Mouse (Mus musculus): Measurements from ENCODE around the gene Jup.

Jup gene

DNA sequence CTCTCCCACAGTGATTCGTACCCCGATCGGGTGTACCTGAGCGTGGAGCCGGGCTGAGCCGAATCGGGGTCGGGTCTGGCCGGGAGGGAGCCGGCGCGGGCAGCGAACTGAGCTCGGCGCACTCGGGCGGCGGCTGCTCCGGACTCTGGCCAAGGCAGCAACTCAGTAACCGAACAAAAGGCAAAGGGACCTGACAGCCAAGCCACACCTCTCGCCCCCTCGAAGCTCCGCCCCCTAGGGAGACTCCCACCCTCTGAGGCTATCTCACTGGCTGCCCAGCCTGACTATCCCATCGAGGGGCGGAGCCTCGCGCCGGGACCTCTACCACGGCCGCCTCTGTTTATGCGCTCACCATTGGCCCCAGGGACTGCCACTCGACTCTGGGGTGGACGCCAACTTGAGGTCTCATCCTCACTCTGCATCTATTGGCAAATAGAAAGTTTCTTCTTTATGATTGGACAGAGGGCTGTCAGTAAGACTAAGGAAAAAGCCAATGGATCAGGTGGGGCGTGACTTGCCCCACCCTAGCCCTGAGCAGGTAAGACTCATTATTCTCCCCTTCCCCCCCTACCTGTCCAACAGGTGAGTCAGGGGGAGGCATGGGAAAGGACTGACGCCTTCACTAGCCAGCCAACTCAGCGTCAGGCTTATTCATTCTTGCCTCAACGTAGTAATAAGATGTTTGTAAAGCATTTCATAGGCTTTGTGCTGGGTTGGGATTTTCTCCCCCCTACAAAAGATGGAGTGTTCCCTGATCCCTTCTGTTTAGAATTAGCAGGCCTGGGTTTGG lies at the start of gene Jup:
Jup (minus strand) TSS at position 164 of the 790 bp plus-strand sequence.
- DNase-seq (ENCODE audit: low spot score in 2 of 2), result peak; percentile 94 to 95

DNA sequence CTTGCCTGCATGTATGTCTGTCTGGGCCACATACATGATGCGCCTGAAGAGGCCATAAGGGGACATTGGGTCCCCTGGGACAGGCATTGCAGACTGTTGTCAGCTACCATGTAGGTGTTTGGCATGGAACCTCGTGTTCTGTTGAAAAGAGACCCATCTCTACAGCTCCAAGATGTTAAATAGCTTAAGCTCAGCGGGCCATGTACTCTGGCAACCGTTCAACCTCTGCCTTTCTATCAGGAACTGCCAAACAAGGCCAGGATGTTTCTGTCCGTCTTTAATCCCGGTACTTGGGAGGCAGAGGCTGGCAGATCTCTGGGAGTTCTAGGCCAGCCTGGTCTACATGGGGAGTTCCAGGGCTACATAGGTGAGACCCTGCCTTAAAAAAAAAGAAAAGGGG lies 45.1 kb upstream of the Jup start:
- no peak for DNase-seq (ENCODE audit: low spot score in 2 of 2)

DNA sequence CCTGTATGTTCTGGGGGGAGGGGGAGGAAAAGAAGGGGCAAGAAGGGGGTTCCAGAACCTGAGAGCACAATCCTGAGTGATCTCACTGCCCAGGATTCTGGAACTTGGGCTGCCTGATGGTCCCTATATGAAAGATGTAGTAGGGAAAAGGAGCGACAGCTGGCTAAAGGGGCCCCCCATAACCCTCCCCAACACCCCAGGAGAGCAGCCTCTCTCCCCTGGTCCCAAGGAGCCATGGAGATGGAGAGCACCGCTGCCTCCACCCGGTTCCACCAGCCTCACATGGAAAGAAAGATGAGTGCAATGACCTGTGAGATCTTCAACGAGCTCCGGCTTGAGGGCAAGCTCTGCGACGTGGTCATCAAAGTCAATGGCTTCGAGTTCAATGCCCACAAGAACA lies 44.2 kb upstream of the Jup start, which contains the start of the genes Nt5c3b and Klhl10:
Nt5c3b (minus strand) TSS at position 12 of the 400 bp plus-strand sequence.
Klhl10 (plus strand) TSS at position 121 of the 400 bp plus-strand sequence.
- no peak for DNase-seq (ENCODE audit: low spot score in 2 of 2)

DNA sequence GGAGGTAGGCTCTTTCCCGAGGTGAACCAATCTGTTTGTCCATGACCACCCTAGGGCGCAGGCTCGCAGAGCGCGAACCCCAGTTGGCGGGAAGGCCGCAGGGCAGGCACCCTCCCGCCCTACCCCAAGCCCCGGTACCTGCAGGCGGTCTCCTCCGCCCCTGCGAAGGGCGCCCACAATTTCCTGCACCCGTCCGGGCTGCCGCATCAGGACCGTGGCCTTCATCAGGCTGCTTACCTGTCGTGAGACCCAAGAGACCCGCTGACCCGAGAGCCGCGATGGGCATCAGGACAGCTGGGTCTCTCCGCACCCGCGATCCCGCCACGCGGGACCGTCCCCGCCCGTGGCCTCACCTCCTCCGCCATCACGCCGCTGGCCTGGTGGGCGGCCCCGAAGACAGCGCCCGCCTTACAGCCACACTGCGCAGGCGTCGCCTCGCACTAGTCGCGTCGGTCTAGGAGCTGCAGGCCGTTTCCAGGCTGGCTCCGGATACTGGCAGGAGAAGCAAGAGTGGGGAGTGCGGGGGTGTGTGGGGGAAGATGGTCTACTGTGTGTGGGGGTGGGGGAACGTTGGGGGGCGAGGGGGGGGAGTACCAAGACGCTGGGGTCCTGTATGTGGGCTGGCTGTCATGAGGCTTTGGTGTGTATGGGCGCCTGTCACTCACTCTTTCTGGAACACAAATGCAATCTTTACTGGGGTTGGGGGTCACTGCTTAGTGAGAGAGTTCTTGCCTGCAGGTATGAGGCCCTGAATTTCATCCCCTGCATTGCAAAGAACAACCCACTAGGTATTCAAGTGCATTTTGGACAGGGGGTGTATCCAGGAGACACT lies 43.3 kb upstream of the Jup start:
- DNase-seq (ENCODE audit: low spot score in 2 of 2), result peak; percentile 79 to 89

DNA sequence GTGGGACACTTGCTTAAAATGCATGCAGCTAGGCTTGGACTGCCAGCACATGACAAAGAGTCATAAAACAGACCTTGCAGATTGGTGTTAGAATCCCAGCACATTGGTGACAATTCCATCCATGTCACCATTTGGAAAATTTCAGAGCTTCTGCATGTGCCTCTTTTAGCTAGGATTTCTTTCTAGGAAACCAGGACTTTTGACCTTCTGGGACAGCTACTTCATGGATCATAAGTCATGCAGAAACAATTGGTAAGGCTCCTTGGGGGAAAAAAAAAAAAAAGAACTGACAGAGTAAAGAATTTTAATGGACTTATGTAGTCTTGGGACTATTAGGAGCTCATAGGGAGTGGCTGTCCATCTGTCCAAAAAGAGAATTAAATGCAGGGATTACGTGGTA lies 40.3 kb upstream of the Jup start:
- DNase-seq (ENCODE audit: low spot score in 2 of 2), result no peak

DNA sequence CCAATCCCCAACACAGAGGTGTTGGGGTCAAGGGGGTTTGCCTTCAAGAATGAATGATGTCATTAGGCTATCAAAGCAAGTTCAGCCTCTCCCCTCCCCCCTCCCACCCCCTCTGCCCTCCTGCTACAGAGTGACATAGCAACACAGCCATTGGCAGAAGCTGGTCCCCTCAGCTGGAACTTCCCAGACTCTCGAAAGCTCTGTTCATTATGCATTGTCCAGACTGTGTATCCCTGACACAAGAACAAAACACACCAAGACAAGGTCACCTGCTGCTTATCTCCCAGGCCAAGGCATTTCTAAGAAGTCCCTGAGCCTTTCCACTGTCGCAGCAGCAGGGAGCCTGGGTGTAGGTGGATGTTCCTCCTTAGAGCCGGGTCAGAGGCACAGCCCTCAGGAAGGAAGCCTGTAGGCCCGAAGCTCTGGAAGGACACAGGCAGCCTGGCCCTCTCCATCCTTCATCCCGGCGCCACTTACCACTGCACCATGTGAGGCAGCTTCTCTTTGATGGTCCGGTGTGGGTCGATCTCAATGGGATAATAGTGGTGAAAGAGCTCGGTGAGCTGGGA lies 38.2 kb upstream of the Jup start:
- DNase-seq (ENCODE audit: low spot score in 2 of 2), result peak in 1 of 2 experiments; percentile 50

DNA sequence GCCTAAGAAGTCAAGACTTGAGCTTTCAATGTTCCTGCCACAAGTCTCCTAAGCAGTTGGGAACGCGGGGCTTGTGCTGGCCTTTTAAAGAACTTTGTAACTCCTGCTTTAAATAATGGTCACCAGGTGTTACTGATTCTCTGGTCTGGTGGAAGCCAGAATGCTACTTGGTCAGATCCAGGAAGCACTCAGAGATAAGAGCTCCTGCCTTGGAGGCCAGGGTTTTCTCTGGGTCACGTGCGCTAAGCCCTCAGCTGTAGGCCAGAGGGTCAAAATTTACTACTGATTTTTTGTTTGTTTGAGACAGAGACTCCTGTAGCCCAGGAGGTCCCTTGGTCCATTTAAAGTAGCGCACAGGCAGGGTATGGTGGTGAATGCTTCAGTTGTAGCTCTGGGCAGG lies 34.4 kb upstream of the Jup start:
- no peak for DNase-seq (ENCODE audit: low spot score in 2 of 2)

DNA sequence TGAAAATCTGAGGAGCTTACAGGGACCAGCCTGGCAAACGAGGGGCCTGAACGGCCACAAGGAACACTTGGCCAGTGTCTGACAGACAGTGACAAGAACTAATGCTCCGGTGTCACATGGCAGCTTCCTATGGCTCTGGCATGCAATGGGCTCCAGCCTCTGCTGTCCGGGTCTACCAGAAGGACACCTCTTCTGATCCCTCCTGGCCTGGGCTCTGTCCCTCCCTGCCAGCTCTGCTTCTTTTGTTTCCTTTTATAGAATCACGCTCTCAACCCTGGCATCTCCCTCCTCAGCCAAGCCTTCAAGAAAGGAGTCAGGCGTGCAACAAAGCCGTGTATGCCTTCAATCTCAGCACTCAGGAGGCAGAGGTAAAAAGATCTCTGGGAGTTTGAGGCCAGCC lies 32.5 kb upstream of the Jup start:
- DNase-seq (ENCODE audit: low spot score in 2 of 2), result no peak

DNA sequence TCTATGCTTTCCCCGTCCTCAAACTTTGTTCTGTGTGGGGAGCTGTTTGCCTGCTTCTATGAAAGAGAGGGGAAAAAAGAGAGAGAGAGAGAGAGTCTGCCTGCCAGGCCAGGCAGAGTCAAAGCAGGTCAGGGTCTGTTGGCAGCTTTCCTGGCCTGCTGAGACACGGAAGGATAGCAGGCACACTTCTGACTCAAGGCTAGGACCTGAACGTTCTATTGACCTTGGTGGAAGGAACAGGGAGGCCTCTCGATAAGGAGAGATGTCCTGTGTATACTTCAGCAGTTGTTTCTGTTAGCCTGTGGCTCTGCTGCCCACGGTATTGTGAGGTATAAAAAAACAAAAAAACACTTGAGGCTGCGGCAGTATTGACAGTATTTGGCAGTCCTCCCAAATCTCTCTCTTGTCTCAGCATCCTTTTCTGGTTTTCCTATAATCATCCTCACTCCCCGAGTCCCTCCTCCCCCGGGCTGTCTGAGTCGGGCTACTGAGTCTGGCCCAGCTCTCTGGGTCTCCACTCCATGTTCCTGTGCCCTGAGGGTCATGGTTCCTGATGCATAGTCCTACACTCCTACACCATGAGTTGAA lies 31.1 kb upstream of the Jup start:
- no peak for DNase-seq (ENCODE audit: low spot score in 2 of 2)

DNA sequence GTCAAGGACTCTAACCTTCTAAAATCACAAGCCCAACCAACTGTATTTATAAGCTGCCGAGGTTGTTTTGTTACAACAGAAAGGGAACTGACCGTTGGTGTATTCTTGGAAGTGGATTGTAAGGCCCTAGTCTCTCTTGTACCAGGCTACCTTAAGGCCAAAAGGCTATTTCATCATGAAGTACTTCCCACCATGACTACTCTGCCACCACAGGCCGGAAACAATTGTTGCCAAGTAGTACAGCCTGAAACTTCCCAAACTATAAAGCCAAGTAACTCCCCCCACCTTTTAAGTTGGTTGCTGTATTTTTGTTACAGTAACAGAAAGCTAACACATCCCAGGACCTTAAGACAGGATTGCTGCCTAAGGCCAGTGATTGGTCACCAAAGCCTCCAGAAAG lies 29.3 kb upstream of the Jup start:
- no peak for DNase-seq (ENCODE audit: low spot score in 2 of 2)

DNA sequence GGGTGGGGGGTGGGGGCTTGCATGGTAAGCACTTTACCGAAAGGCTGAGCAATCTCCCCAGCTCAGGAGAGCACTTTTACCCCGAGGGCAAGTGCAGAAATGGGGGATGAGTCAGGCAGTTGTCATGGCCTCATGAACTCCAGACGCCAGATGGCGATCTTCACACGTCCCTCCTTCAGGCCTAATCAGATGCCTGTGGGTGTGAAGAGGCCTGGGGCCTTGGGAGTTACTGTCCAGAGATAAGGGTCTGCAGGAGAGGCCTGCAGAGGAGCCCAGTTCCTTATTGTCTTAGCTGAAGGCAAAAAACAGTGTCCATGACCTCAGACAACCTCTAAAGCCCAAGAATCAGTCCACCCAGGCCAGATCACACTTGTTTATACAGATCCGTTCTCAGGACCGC lies 28.3 kb upstream of the Jup start:
- DNase-seq (ENCODE audit: low spot score in 2 of 2), result peak; percentile 61 to 86

DNA sequence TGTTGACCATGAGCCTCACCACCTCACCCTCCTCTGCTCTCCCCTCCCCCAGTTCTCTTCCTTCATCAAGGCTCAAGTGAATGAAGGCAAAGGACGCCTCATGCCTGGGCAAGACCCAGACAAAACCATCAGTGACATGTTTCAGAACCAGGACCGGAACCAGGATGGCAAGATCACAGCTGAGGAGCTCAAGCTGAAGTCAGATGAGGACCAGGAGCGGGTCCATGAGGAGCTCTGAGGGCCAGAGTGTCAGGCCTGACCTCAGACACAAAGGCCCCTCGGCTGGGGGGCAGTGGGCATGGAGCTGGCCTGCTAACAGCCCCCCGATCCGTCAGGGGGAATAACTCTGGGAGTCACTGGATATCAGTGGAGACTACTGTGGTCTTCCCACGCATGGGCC lies 26.3 kb upstream of the Jup start:
- no peak for DNase-seq (ENCODE audit: low spot score in 2 of 2)

DNA sequence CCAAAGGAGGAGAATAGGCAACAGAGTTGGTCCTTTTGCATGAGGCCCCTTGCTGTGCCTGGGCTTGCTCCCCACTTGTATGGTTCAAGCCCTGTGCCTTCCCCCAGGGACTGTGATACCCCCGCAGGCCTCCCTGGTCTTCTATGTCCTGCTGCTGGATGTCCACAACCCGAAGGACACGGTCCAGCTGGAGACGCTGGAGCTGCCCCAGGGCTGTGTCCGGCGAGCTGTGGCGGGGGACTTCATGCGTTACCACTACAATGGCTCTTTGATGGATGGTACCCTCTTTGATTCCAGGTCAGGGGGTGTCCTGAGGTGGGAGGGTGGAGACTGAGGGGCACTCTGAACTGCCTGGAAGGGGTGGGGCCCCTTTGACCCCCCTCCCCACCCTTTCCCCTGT lies 24.0 kb upstream of the Jup start:
- no peak for DNase-seq (ENCODE audit: low spot score in 2 of 2)

DNA sequence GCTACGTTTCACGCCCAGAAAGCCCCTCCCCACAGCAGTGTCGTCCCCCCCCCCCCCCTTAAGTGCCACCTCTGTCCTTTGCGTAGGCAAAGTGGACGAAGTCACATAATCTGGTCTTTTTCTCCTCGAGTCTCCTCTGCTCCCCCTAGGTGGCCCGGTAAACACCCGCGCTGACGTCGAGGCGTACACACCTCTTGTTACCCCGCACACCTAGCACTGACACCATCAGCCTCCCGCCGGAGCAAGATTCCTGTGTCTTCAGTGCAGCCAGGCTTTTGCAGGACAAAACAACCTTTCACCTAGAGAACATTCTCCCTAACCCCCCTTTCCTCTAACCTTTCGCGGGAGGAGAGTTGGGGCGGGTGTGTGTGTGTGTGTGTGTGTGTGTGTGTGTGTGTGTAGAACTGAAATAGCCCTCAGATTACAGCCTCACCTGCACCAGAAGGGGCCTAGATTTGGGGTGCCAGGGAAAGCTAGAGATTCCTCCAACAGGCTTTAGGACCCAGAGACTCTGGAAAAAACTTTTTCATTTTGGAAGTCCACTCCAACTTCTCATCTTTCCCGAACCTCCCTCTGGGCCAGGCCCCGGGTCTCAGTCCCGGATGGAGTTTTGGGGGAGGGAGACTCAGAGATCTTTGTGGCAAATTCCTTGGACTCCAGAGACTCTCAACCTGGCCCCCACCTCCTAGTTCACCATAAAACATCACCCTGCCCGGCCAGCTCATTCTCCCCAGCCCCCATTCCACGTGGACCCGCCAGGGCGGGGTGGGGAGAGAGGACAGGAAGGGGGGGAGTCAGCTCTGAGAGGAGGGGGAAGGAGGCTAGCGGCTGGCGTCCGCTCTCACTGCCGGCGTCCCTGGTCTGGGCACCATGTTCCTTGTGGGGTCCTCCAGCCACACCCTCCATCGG lies 17.6 kb upstream of the Jup start, which contains the start of gene Fkbp10:
Fkbp10 (plus strand) TSS at position 784 of the 909 bp plus-strand sequence.
- DNase-seq (ENCODE audit: low spot score in 2 of 2), result no peak

DNA sequence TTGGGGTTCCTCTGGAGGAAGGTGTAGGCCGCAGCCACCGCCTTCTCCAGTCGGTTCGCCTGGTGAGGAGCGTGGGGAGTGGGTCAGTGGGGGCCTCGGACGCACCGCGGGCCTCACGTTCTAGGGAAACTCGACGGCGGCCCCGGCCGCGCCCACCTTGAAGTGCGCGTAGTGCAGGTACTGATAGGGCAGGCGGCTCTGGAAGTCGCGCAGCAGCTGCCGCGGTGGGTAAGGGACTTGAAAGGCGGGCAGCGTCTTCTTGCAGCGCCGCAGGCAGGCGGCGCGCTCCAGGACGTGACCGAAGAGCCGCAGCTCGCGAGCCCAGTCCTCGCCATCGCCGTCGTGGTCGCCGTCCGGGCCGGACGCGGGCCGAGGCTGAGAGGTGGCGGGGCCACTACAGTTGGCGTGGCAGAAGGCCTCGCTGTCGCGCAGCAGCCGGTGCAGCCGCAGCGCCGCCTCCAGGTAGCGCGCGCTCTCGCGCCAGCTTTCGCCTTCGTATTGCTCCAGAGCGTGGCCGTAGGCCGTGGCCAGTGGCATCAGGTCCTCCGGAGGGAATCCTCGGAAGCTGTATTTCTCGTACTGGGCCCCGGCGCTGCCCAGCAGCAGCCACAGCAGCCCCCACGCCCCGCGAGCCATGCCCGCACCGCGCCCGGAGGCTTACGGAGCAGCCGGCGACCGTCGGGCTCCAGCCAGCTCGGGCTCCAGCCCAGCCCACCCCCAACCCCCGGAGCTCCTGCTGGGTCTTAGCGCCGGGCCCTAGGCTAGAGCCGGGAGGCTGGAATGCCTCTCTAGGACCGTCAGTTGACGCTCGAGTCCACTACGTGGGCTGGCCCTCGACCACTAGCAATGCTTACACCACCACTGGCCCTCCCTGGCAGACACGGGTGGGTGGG lies 16.7 kb upstream of the Jup start, which contains the start of gene P3h4:
P3h4 (minus strand) TSS at position 816 of the 893 bp plus-strand sequence.
- DNase-seq (ENCODE audit: low spot score in 2 of 2), result peak; percentile 50 to 75

DNA sequence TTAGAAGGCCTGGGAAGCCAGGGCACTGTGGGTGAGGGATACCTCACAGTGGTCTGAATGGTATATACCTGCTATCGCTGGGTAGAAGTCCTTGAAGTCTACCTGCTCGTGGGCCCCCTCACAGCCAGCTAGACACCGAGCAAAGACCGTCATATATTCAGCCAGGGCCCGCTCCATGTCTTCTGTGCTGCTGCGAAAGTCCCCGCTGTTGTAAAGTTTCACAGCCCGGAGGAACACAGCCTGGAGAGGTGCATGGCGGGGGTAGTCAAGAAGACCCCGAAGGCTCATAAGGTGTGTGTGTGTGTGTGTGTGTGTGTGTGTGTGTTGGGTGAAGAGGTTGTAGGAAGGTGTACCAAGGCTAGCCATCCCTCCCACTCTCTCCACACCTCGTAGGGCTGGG lies 16.0 kb upstream of the Jup start:
- DNase-seq (ENCODE audit: low spot score in 2 of 2), result no peak

DNA sequence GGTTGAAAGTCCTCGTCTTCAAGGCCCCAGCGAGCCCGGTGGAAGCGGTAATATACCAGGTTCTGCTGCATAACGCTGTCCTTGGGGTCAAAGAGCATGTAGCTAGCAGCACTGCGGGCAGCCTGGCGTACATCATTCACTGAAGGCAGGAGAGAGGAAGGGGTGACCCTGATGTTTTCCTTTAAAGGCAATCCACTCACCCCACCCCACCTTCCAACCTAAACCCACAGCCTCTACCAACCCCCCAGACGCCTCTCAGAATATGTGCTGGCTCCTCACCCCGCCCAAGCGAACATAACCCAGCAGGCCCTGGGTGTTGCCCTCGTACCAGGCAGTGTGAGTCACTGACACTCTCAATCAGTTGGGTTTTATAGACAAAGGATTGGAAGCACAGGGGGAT lies 14.2 kb upstream of the Jup start:
- no peak for DNase-seq (ENCODE audit: low spot score in 2 of 2)

DNA sequence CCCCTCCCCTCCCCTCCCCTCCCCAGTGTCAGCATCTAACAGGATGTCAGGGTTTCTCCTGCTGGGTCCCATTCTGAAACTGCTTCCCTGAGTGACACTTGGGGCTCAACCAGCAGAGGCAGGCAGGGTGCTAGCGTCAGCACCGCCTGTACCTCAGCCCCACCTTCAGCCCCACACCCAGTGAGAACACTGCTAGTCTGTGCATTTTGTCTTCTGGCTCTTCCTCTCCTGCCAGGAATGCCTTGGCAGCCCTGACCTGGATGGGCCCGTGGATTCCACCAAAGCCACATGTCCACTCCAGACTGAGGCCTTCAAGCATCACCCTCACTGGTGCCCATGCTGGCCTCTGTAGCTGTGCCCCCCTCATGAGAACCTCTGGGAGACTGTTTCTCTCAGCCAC lies 12.1 kb upstream of the Jup start:
- no peak for DNase-seq (ENCODE audit: low spot score in 2 of 2)

DNA sequence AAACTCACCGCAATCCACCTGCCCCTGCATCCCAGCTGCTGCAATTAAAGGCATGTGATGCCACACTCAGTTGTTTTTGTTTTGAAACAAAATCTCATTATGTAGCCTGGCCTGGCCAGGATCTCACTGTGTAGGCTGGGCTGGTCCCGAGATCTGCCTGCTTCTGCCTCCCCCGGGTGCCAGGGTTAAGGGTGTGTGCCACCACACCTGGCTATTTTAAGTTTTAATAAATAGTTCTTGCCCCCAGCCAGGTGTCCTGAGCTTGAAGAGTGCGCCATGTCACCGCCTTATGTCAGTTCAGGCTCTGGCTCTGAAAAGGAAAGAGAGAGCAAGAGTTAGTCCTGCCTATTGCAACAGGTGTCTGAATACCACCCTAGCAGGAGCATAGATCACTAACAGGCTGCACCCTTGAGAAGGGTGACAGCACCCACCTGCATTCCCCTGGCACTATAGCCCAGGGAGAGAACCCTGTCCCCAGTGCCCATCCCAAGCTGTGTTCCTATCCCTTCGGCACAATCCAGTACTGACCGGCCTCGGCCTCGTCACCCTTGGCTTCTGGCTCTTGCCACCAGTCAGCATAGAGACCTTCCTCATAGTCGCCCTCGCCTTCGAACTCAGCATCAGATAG lies 11.4 kb upstream of the Jup start:
- no peak for DNase-seq (ENCODE audit: low spot score in 2 of 2)
